Mouse (Mus musculus): ENCODE measurements around the gene Meaf6. TPM values are rescaled to one million over a fixed set of nuclear protein-coding genes. Genes with fewer than 3 reads are reported as not detected.

The Meaf6 gene
- polyA plus RNA-seq (2012; rRNA removed), result 11.3 and 12.7 TPM in 2 replicates

GRCm38 (mm10) chr4:125084403-125085345, at the start of gene Meaf6:
Meaf6 (plus strand) TSS chr4:125085134.
- H3K27me3 ChIP-seq (ENCODE audit: control insufficient read depth, insufficient read depth, low read length), result no peaks in the 10 kb centered on the region
- DNase-seq (ENCODE audit: low read depth in 1 of 2, low spot score in 2 of 2), result peak; percentile 63 to 88
- WGBS, result 2% methylated on average over 63 of the region's 63 CpGs
- H3K27ac ChIP-seq (ENCODE audit: insufficient read depth, low read length), result peak within 1 kb of the TSS; percentile 97
- 0 out of 2 replicates have a peak, but pooled peaks cover 2% of the 10 kb centered on the region for H3K36me3 ChIP-seq (ENCODE audit: control insufficient read depth, insufficient read depth, low read length)
- H3K4me1 ChIP-seq (ENCODE audit: control insufficient read depth, insufficient read depth, insufficient read length), result peaks cover 3% of the 10 kb centered on the region; the same call in 1 of the 2 replicates
- H3K4me3 ChIP-seq (ENCODE audit: extremely low read depth, insufficient read depth, insufficient read length), result peak within 1 kb of the TSS; percentile 99
- TF ChIP-seq POLR2A (IDR thresholded peaks at IDR 0.05; ENCODE audit: low read depth, low read length) (peak; percentile 55; the same call in 1 of the 2 replicates), CTCF (IDR thresholded peaks at IDR 0.05; ENCODE audit: extremely low read depth, insufficient read depth, insufficient read length, insufficient replicate concordance) (peak; percentile 93)

- DNase-seq (ENCODE audit: low read depth in 1 of 2, low spot score in 2 of 2), result no peak
- WGBS, result 90% methylated on average over 7 of the region's 7 CpGs
- Histone ChIP-seq H3K36me3 (ENCODE audit: control insufficient read depth, insufficient read depth, low read length) (peaks cover 58% of the 10 kb centered on the region), H3K27me3 (ENCODE audit: control insufficient read depth, insufficient read depth, low read length) (no peaks in the 10 kb centered on the region), H3K27ac (ENCODE audit: insufficient read depth, low read length) (no peak overlapping the region), H3K4me1 (ENCODE audit: control insufficient read depth, insufficient read depth, insufficient read length) (no peaks in the 10 kb centered on the region), H3K4me3 (ENCODE audit: extremely low read depth, insufficient read depth, insufficient read length) (no peak overlapping the region)
- no peak for TF ChIP-seq POLR2A (IDR thresholded peaks at IDR 0.05; ENCODE audit: low read depth, low read length)
- no peak for TF ChIP-seq CTCF (IDR thresholded peaks at IDR 0.05; ENCODE audit: extremely low read depth, insufficient read depth, insufficient read length, insufficient replicate concordance)
These were observed 40.5 kb upstream of the Meaf6 start for GRCm38 (mm10) chr4:125044454-125044853.

DNA sequence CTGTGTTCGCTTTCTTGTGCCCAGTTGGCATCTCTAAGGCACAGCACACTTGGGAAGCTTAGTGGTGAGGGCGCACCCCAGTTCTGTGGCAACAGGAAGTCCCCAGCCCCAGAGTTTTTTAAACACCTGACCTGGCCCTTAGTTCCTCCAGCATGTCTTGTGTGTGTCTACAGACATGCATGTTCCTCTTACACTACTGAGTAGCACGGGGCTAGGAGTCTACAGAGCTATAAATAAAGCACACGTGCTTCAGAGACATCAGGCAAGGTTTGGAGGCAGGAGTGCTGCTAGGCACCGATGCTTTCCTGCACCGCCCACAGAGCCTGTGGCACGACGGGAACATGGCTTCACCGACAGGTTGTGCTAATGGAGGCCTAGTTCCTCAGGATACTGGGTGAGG, 29.5 kb upstream of the Meaf6 start:
- 39% methylated on average over 9 of the region's 9 CpGs for WGBS
- H3K36me3 ChIP-seq (ENCODE audit: control insufficient read depth, insufficient read depth, low read length), result peaks cover 19% of the 10 kb centered on the region

GRCm38 (mm10) chr4:125056476-125056875, 28.5 kb upstream of the Meaf6 start:
- 93% methylated on average over 4 of the region's 4 CpGs for WGBS
- H3K36me3 ChIP-seq (ENCODE audit: control insufficient read depth, insufficient read depth, low read length), result peaks cover 19% of the 10 kb centered on the region
- H3K27ac ChIP-seq (ENCODE audit: insufficient read depth, low read length), result no peak overlapping the region
- H3K27me3 ChIP-seq (ENCODE audit: control insufficient read depth, insufficient read depth, low read length), result no peaks in the 10 kb centered on the region
- DNase-seq (ENCODE audit: low read depth in 1 of 2, low spot score in 2 of 2), result no peak
- no peak for TF ChIP-seq POLR2A (IDR thresholded peaks at IDR 0.05; ENCODE audit: low read depth, low read length)
- TF ChIP-seq CTCF (IDR thresholded peaks at IDR 0.05; ENCODE audit: extremely low read depth, insufficient read depth, insufficient read length, insufficient replicate concordance), result no peak
- H3K4me1 ChIP-seq (ENCODE audit: control insufficient read depth, insufficient read depth, insufficient read length), result no peaks in the 10 kb centered on the region; the same call in 1 of the 2 replicates
- no peak overlapping the region for H3K4me3 ChIP-seq (ENCODE audit: extremely low read depth, insufficient read depth, insufficient read length)

More for the DNA sequence above, 29.5 kb upstream of the Meaf6 start:
- Histone ChIP-seq H3K27ac (ENCODE audit: insufficient read depth, low read length) (peak overlapping the region; percentile 73), H3K4me3 (ENCODE audit: extremely low read depth, insufficient read depth, insufficient read length) (no peak overlapping the region), H3K4me1 (ENCODE audit: control insufficient read depth, insufficient read depth, insufficient read length) (no peaks in the 10 kb centered on the region; the same call in 1 of the 2 replicates), H3K27me3 (ENCODE audit: control insufficient read depth, insufficient read depth, low read length) (no peaks in the 10 kb centered on the region)
- TF ChIP-seq POLR2A (IDR thresholded peaks at IDR 0.05; ENCODE audit: low read depth, low read length) (no peak), CTCF (IDR thresholded peaks at IDR 0.05; ENCODE audit: extremely low read depth, insufficient read depth, insufficient read length, insufficient replicate concordance) (no peak)
- DNase-seq (ENCODE audit: low read depth in 1 of 2, low spot score in 2 of 2), result no peak

DNA sequence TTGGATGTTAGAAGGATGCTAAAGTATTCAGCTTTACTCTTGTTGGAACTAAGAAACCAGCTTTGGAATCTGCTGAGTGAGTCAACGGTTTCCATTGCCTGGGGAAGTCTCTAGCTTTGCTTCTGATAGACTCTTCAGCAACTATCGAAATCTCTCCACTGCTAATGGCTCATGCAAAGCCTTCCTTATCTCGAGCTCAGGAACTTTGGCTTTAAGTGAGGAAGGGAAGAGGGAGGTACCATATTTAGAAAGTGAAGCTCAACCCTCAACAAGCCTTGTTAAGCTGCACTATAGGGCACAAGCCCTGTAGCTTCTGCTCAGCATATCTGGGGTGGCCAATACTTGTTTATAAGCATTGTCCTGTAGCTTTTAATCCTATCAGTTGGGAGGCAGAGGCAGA, 27.7 kb upstream of the Meaf6 start:
- H3K27ac ChIP-seq (ENCODE audit: insufficient read depth, low read length), result no peak overlapping the region
- DNase-seq (ENCODE audit: low read depth in 1 of 2, low spot score in 2 of 2), result no peak
- H3K36me3 ChIP-seq (ENCODE audit: control insufficient read depth, insufficient read depth, low read length), result peaks cover 16% of the 10 kb centered on the region
- no peak overlapping the region for H3K4me3 ChIP-seq (ENCODE audit: extremely low read depth, insufficient read depth, insufficient read length)
- H3K4me1 ChIP-seq (ENCODE audit: control insufficient read depth, insufficient read depth, insufficient read length), result no peaks in the 10 kb centered on the region; the same call in 1 of the 2 replicates
- TF ChIP-seq POLR2A (IDR thresholded peaks at IDR 0.05; ENCODE audit: low read depth, low read length) (no peak), CTCF (IDR thresholded peaks at IDR 0.05; ENCODE audit: extremely low read depth, insufficient read depth, insufficient read length, insufficient replicate concordance) (no peak)
- no peaks in the 10 kb centered on the region for H3K27me3 ChIP-seq (ENCODE audit: control insufficient read depth, insufficient read depth, low read length)
- WGBS, result 53% methylated on average over 3 of the region's 3 CpGs

- TF ChIP-seq POLR2A (IDR thresholded peaks at IDR 0.05; ENCODE audit: low read depth, low read length), result no peak
- no peak for TF ChIP-seq CTCF (IDR thresholded peaks at IDR 0.05; ENCODE audit: extremely low read depth, insufficient read depth, insufficient read length, insufficient replicate concordance)
- Histone ChIP-seq H3K36me3 (ENCODE audit: control insufficient read depth, insufficient read depth, low read length) (peaks cover 12% of the 10 kb centered on the region), H3K4me1 (ENCODE audit: control insufficient read depth, insufficient read depth, insufficient read length) (no peaks in the 10 kb centered on the region; the same call in 1 of the 2 replicates), H3K4me3 (ENCODE audit: extremely low read depth, insufficient read depth, insufficient read length) (no peak overlapping the region), H3K27me3 (ENCODE audit: control insufficient read depth, insufficient read depth, low read length) (no peaks in the 10 kb centered on the region), H3K27ac (ENCODE audit: insufficient read depth, low read length) (no peak overlapping the region)
- no peak for DNase-seq (ENCODE audit: low read depth in 1 of 2, low spot score in 2 of 2)
- WGBS, result 88% methylated on average over 5 of the region's 5 CpGs
These were observed 26.9 kb upstream of the Meaf6 start for GRCm38 (mm10) chr4:125058033-125058432.

Measured in spleen, adult 2 months (tissue).